Mouse (Mus musculus): ENCODE results near the gene Sox6. TPM values are rescaled to one million over a fixed set of nuclear protein-coding genes. Genes with fewer than 3 reads are reported as not detected.

Sox6 gene
- total and polyA plus RNA-seq, 3 experiments: 2.3 to 162 (median 3.8) TPM

DNA sequence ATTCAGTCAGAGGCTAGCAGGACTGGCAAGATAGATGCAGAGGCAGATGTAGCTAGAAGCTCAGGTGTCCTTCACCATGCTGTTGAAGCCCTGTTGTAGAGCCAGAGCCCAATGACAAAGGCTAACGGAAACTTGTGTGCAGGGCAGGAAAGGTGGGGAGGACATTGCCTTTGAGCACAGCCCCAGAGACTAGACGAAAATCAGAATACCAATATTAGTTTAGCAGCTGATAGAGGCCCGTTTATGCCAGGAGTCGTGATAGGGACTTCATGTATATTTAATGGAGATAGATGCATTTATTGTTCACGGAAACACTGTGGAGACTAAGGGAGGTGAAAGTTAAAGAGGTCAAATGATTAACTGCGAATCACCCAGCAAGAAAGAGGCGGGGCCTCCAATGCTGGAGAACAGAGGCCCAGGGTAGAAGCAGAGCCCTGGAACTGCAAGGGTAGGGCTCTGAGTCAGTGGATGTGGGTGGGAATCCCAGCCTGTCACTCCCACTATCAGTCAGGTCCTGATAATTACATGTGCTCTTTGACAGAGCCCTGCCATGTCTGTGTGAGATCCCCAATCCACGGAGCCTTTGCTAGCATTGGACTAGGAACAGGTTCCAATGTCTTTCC is 590.1 kb downstream of the Sox6 start:
- no peak for TF ChIP-seq CTCF (IDR thresholded peaks at IDR 0.05; ENCODE audit: low read depth, low read length)
- ATAC-seq (ENCODE audit: extremely low read depth, insufficient number of reproducible peaks, low FRiP score, poor library complexity, severe bottlenecking) (no peak), DNase-seq (ENCODE audit: low spot score) (no peak)
- no peak overlapping the region for H3K4me3 ChIP-seq (ENCODE audit: low read depth, low read length)
- no peaks in the 10 kb centered on the region for H3K36me3 ChIP-seq (replicated peaks)
- H3K4me1 ChIP-seq (ENCODE audit: insufficient read depth, low read depth, low read length): no peaks in the 10 kb centered on the region
- H3K9me3 ChIP-seq (replicated peaks): no peaks in the 10 kb centered on the region
- H3K27me3 ChIP-seq (ENCODE audit: insufficient read depth, low read length): peaks cover 18% of the 10 kb centered on the region

GRCm38 (mm10) chr7:115447091-115447490 is 591.5 kb downstream of the Sox6 start:
- no peak overlapping the region for H3K4me3 ChIP-seq (ENCODE audit: low read depth, low read length)
- H3K9me3 ChIP-seq (replicated peaks): no peaks in the 10 kb centered on the region
- ATAC-seq (ENCODE audit: extremely low read depth, insufficient number of reproducible peaks, low FRiP score, poor library complexity, severe bottlenecking): no peak
- no peaks in the 10 kb centered on the region for H3K36me3 ChIP-seq (replicated peaks)
- H3K27me3 ChIP-seq (ENCODE audit: insufficient read depth, low read length): peaks cover 12% of the 10 kb centered on the region
- no peaks in the 10 kb centered on the region for H3K4me1 ChIP-seq (ENCODE audit: insufficient read depth, low read depth, low read length)
- DNase-seq (ENCODE audit: low spot score): no peak
- TF ChIP-seq TAL1 (conservative IDR thresholded peaks at IDR 0.05; ENCODE audit: low read depth, low read length): no peak
- no peak for TF ChIP-seq GATA1 (IDR thresholded peaks at IDR 0.05; ENCODE audit: borderline replicate concordance, low read length)
- no peak for TF ChIP-seq GATA2 (IDR thresholded peaks at IDR 0.05; ENCODE audit: borderline replicate concordance, low read depth, low read length)
- TF ChIP-seq CTCF (IDR thresholded peaks at IDR 0.05; ENCODE audit: low read depth, low read length): no peak
- TF ChIP-seq POLR2AphosphoS5 (IDR thresholded peaks at IDR 0.05; ENCODE audit: insufficient replicate concordance, low read depth, low read length): no peak

DNA sequence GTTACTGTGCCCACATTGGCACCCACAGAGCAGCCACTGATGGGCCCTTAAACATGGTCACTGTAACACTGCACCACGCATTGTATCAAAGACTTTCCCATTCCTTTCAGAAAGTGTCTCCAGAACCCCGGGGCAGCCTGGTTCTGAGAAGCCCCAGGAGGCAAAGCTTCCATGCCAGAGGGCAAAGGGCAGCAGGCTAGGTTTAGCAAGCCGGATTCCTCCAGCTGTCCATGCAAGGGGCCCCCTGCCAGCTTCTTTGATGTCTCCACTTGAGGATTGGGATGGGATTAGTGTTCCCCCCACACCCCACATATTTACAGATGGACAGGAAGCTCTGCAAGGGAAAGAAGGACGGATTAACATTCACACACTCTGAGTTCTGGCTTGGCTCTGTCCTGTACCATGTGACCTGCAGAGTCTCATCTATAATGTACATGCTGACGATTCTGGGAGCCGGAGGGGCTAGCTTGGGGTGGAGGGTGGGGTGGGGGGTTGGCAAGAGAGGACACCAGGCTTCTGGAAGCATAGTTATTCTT is 592.0 kb downstream of the Sox6 start:
- no peak for DNase-seq (ENCODE audit: low spot score)
- no peaks in the 10 kb centered on the region for H3K9me3 ChIP-seq (replicated peaks)
- ATAC-seq (ENCODE audit: extremely low read depth, insufficient number of reproducible peaks, low FRiP score, poor library complexity, severe bottlenecking): no peak

DNA sequence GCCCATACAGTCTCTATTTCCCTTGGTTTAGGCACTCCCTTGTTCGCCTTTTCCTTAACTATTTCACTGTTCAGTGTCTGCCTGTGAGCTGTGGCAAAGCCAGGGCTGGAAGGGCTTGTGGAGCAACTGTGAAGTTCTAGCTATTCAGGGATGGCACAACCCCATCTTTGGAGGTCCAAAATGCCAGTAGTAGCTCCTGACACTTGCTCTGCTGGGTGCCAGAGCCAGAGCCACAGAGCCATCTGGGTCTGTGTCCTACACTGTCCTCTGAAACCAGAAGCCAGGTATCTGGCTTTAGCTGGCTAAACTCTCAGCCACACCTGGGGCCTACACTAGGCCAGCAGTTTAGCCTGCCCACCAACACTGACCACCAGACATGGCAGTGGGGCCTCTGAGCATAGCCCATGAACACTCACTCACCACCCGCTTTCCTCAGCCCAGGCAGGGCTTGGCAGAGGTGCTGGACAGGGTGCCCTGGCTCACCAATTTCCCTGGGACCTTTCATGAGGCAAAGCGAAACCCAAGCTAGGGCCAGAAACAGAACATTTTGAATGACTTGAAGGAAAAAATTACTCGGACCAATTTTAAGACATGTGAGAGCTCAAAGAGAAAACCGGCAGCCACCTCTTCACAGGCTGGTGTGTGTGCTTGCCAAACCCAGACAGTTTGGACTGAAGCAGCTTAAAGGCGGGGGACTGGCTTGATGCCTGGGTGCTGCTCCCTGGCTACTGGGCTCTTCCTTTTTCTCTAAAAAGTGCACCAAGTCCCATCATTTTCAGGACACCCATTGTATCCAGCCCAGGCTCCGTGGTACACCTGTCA is 612.2 kb downstream of the Sox6 start:
- ATAC-seq (ENCODE audit: extremely low read depth, insufficient number of reproducible peaks, low FRiP score, poor library complexity, severe bottlenecking) (no peak), DNase-seq (ENCODE audit: low spot score) (no peak)
- Histone ChIP-seq H3K4me1 (ENCODE audit: insufficient read depth, low read depth, low read length) (no peaks in the 10 kb centered on the region), H3K36me3 (replicated peaks) (no peaks in the 10 kb centered on the region), H3K9me3 (replicated peaks) (no peaks in the 10 kb centered on the region), H3K4me3 (ENCODE audit: low read depth, low read length) (no peak overlapping the region), H3K27me3 (ENCODE audit: insufficient read depth, low read length) (peaks cover 5% of the 10 kb centered on the region; the same call in 1 of the 2 replicates)
- TF ChIP-seq GATA2 (IDR thresholded peaks at IDR 0.05; ENCODE audit: borderline replicate concordance, low read depth, low read length): no peak

More for the DNA sequence above, 592.0 kb downstream of the Sox6 start:
- TF ChIP-seq GATA1 (IDR thresholded peaks at IDR 0.05; ENCODE audit: borderline replicate concordance, low read length) (no peak), POLR2AphosphoS5 (IDR thresholded peaks at IDR 0.05; ENCODE audit: insufficient replicate concordance, low read depth, low read length) (no peak), CTCF (IDR thresholded peaks at IDR 0.05; ENCODE audit: low read depth, low read length) (no peak)
- Histone ChIP-seq H3K27me3 (ENCODE audit: insufficient read depth, low read length) (peaks cover 9% of the 10 kb centered on the region), H3K4me3 (ENCODE audit: low read depth, low read length) (no peak overlapping the region), H3K36me3 (replicated peaks) (no peaks in the 10 kb centered on the region), H3K4me1 (ENCODE audit: insufficient read depth, low read depth, low read length) (no peaks in the 10 kb centered on the region)

GRCm38 (mm10) chr7:115422828-115423227 is 615.8 kb downstream of the Sox6 start:
- no peaks in the 10 kb centered on the region for H3K4me1 ChIP-seq (ENCODE audit: insufficient read depth, low read depth, low read length)
- DNase-seq (ENCODE audit: low spot score) (no peak), ATAC-seq (ENCODE audit: extremely low read depth, insufficient number of reproducible peaks, low FRiP score, poor library complexity, severe bottlenecking) (no peak)
- no peak overlapping the region for H3K4me3 ChIP-seq (ENCODE audit: low read depth, low read length)
- TF ChIP-seq CTCF (IDR thresholded peaks at IDR 0.05; ENCODE audit: low read depth, low read length) (no peak), TAL1 (conservative IDR thresholded peaks at IDR 0.05; ENCODE audit: low read depth, low read length) (no peak), GATA1 (IDR thresholded peaks at IDR 0.05; ENCODE audit: borderline replicate concordance, low read length) (no peak), POLR2AphosphoS5 (IDR thresholded peaks at IDR 0.05; ENCODE audit: insufficient replicate concordance, low read depth, low read length) (no peak), GATA2 (IDR thresholded peaks at IDR 0.05; ENCODE audit: borderline replicate concordance, low read depth, low read length) (no peak)
- H3K27me3 ChIP-seq (ENCODE audit: insufficient read depth, low read length): peaks cover 13% of the 10 kb centered on the region
- H3K36me3 ChIP-seq (replicated peaks): no peaks in the 10 kb centered on the region
- H3K9me3 ChIP-seq (replicated peaks): no peaks in the 10 kb centered on the region

DNA sequence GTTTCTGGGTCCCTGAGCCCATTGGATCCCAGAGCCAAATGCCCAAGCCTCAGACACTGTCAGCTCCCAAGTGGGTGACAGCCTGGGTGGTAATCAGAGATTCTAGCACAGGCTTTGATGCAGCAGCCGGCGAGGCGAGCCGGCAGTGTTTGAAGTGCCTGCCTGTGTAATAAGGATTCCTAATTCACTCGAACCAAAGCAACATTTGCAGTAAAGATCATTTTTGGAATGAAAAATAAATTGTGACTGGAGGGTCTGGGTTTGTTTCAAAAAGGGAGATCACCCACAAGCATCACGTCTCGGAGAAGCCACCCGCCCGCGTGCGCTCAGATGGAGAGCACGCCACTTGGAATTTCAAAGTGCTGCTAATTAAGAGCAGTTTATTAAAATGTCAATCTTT is 617.6 kb downstream of the Sox6 start:
- Histone ChIP-seq H3K36me3 (replicated peaks) (no peaks in the 10 kb centered on the region), H3K27me3 (ENCODE audit: insufficient read depth, low read length) (peaks cover 13% of the 10 kb centered on the region), H3K4me1 (ENCODE audit: insufficient read depth, low read depth, low read length) (no peaks in the 10 kb centered on the region), H3K4me3 (ENCODE audit: low read depth, low read length) (no peak overlapping the region), H3K9me3 (replicated peaks) (no peaks in the 10 kb centered on the region)
- TF ChIP-seq CTCF (IDR thresholded peaks at IDR 0.05; ENCODE audit: low read depth, low read length): no peak
- TF ChIP-seq TAL1 (conservative IDR thresholded peaks at IDR 0.05; ENCODE audit: low read depth, low read length): no peak
- TF ChIP-seq GATA1 (IDR thresholded peaks at IDR 0.05; ENCODE audit: borderline replicate concordance, low read length): no peak
- TF ChIP-seq GATA2 (IDR thresholded peaks at IDR 0.05; ENCODE audit: borderline replicate concordance, low read depth, low read length): no peak
- no peak for TF ChIP-seq POLR2AphosphoS5 (IDR thresholded peaks at IDR 0.05; ENCODE audit: insufficient replicate concordance, low read depth, low read length)
- no peak for ATAC-seq (ENCODE audit: extremely low read depth, insufficient number of reproducible peaks, low FRiP score, poor library complexity, severe bottlenecking)
- DNase-seq (ENCODE audit: low spot score): no peak

Other genes with a start within 250 kb of the Sox6 start
- 122 and 127 TPM in 2 replicates for gene 1110004F10Rik, start 601 bp upstream of the Sox6 start, total RNA-seq (2014; fragmentation: Nextera tagmentation)
- 239 and 262 TPM in 2 replicates for gene 1110004F10Rik, start 601 bp upstream of the Sox6 start, total RNA-seq (2017)
- 52.4 and 74.2 TPM in 2 replicates for gene 1110004F10Rik, start 601 bp upstream of the Sox6 start, polyA plus RNA-seq (2012)
- gene Gm4353, start 45.8 kb upstream of the Sox6 start, total RNA-seq (2014; fragmentation: Nextera tagmentation): 1.4 and 2.7 TPM in 2 replicates
- 2.0 and 2.3 TPM in 2 replicates for gene Gm4353, start 45.8 kb upstream of the Sox6 start, total RNA-seq (2017)
- gene Gm4353, start 45.8 kb upstream of the Sox6 start, polyA plus RNA-seq (2012): 0.31 TPM in 1 of 2 replicates, not detected in the other

Data from G1E (cell line).